Mouse (Mus musculus): ENCODE data around the gene Foxo3. TPM values are rescaled to one million over a fixed set of nuclear protein-coding genes. Genes with fewer than 3 reads are reported as not detected.

Gene Foxo3
- polyA plus RNA-seq, 1 experiment from 2014 or later = 14.5 TPM

- no peak for DNase-seq
- ATAC-seq (ENCODE audit: low read depth) = no peak
- 72% methylated on average over 5 of the region's 5 CpGs for WGBS (ENCODE audit: insufficient replicate concordance)
- peak overlapping the region; percentile 77 for H3K9ac ChIP-seq
- no peaks in the 10 kb centered on the region for H3K27me3 ChIP-seq
- H3K27ac ChIP-seq = peak overlapping the region; percentile 97
- H3K4me2 ChIP-seq = peak overlapping the region; percentile 64
- peaks cover 12% of the 10 kb centered on the region for H3K9me3 ChIP-seq (replicated peaks)
- H3K36me3 ChIP-seq = peaks cover 96% of the 10 kb centered on the region
- H3K4me1 ChIP-seq (replicated peaks) = peaks cover 98% of the 10 kb centered on the region
- H3K4me3 ChIP-seq (replicated peaks) = peak overlapping the region; percentile 34; the same call in 1 of the 2 replicates
Observed at GRCm38 (mm10) chr10:42264195-42264594, 12.4 kb downstream of the Foxo3 start.

GRCm38 (mm10) chr10:42263701-42264100 is 12.9 kb downstream of the Foxo3 start:
- peaks cover 96% of the 10 kb centered on the region for H3K36me3 ChIP-seq

GRCm38 (mm10) chr10:42262061-42262460 is 14.5 kb downstream of the Foxo3 start:
- Histone ChIP-seq H3K9ac (peak overlapping the region; percentile 77), H3K4me3 (replicated peaks) (no peak overlapping the region), H3K36me3 (peaks cover 96% of the 10 kb centered on the region), H3K4me1 (replicated peaks) (peaks cover 96% of the 10 kb centered on the region), H3K9me3 (replicated peaks) (peaks cover 8% of the 10 kb centered on the region), H3K27me3 (no peaks in the 10 kb centered on the region), H3K27ac (peak overlapping the region; percentile 97), H3K4me2 (peak overlapping the region; percentile 70)
- ATAC-seq (ENCODE audit: low read depth) (no peak), DNase-seq (no peak)
- WGBS (ENCODE audit: insufficient replicate concordance) = 83% methylated on average over 3 of the region's 3 CpGs

More at GRCm38 (mm10) chr10:42263701-42264100, 12.9 kb downstream of the Foxo3 start:
- WGBS (ENCODE audit: insufficient replicate concordance) = 79% methylated on average over 8 of the region's 8 CpGs
- Histone ChIP-seq H3K27ac (peak overlapping the region; percentile 97), H3K4me1 (replicated peaks) (peaks cover 98% of the 10 kb centered on the region), H3K9me3 (replicated peaks) (peaks cover 12% of the 10 kb centered on the region), H3K4me2 (peak overlapping the region; percentile 64), H3K4me3 (replicated peaks) (no peak overlapping the region), H3K9ac (peak overlapping the region; percentile 77), H3K27me3 (no peaks in the 10 kb centered on the region)
- ATAC-seq (ENCODE audit: low read depth) (no peak), DNase-seq (no peak)

GRCm38 (mm10) chr10:42261103-42261502 is 15.5 kb downstream of the Foxo3 start:
- peak overlapping the region; percentile 77 for H3K9ac ChIP-seq
- ATAC-seq (ENCODE audit: low read depth) (no peak), DNase-seq (no peak)
- peaks cover 96% of the 10 kb centered on the region for H3K4me1 ChIP-seq (replicated peaks)
- no peaks in the 10 kb centered on the region for H3K27me3 ChIP-seq
- peaks cover 96% of the 10 kb centered on the region for H3K36me3 ChIP-seq
- no peaks in the 10 kb centered on the region; the same call in 1 of the 2 replicates for H3K9me3 ChIP-seq (replicated peaks)
- peak overlapping the region; percentile 44 for H3K4me3 ChIP-seq (replicated peaks)
- peak overlapping the region; percentile 97 for H3K27ac ChIP-seq
- peak overlapping the region; percentile 70 for H3K4me2 ChIP-seq
- 84% methylated on average over 8 of the region's 8 CpGs for WGBS (ENCODE audit: insufficient replicate concordance)

- Histone ChIP-seq H3K27me3 (no peaks in the 10 kb centered on the region), H3K36me3 (peaks cover 96% of the 10 kb centered on the region), H3K27ac (peak overlapping the region; percentile 97), H3K4me2 (peak overlapping the region; percentile 70), H3K9me3 (replicated peaks) (no peaks in the 10 kb centered on the region), H3K4me1 (replicated peaks) (peaks cover 95% of the 10 kb centered on the region), H3K9ac (peak overlapping the region; percentile 77), H3K4me3 (replicated peaks) (peak overlapping the region; percentile 44)
- ATAC-seq (ENCODE audit: low read depth) = peak; percentile 90
- DNase-seq = peak; percentile 77
- 14% methylated on average over 8 of the region's 8 CpGs for WGBS (ENCODE audit: insufficient replicate concordance)
Observed at GRCm38 (mm10) chr10:42260523-42260922, 16.0 kb downstream of the Foxo3 start.

- peak overlapping the region; percentile 97 for H3K27ac ChIP-seq
- no peak for ATAC-seq (ENCODE audit: low read depth)
- H3K4me2 ChIP-seq = peak overlapping the region; percentile 70
- 71% methylated on average over 4 of the region's 4 CpGs for WGBS (ENCODE audit: insufficient replicate concordance)
- no peak for DNase-seq
- no peak overlapping the region for H3K4me3 ChIP-seq (replicated peaks)
- H3K9me3 ChIP-seq (replicated peaks) = no peaks in the 10 kb centered on the region
- H3K36me3 ChIP-seq = peaks cover 98% of the 10 kb centered on the region
- H3K4me1 ChIP-seq (replicated peaks) = peaks cover 97% of the 10 kb centered on the region
- H3K9ac ChIP-seq = peak overlapping the region; percentile 77
- H3K27me3 ChIP-seq = no peaks in the 10 kb centered on the region
Observed at GRCm38 (mm10) chr10:42259602-42260001, 17.0 kb downstream of the Foxo3 start.

- DNase-seq (no peak), ATAC-seq (ENCODE audit: low read depth) (no peak)
- no peaks in the 10 kb centered on the region for H3K9me3 ChIP-seq (replicated peaks)
- 82% methylated on average over 7 of the region's 7 CpGs for WGBS (ENCODE audit: insufficient replicate concordance)
- H3K27ac ChIP-seq = peak overlapping the region; percentile 97
- peaks cover 98% of the 10 kb centered on the region for H3K36me3 ChIP-seq
- peaks cover 97% of the 10 kb centered on the region for H3K4me1 ChIP-seq (replicated peaks)
- no peaks in the 10 kb centered on the region for H3K27me3 ChIP-seq
- peak overlapping the region; percentile 77 for H3K9ac ChIP-seq
- no peak overlapping the region for H3K4me2 ChIP-seq
- no peak overlapping the region for H3K4me3 ChIP-seq (replicated peaks)
Observed at GRCm38 (mm10) chr10:42257985-42258384, 18.6 kb downstream of the Foxo3 start.

GRCm38 (mm10) chr10:42254788-42255187 is 21.8 kb downstream of the Foxo3 start:
- H3K4me3 ChIP-seq (replicated peaks) = no peak overlapping the region
- H3K4me2 ChIP-seq = no peak overlapping the region
- peaks cover 93% of the 10 kb centered on the region for H3K36me3 ChIP-seq
- no peaks in the 10 kb centered on the region for H3K9me3 ChIP-seq (replicated peaks)
- WGBS (ENCODE audit: insufficient replicate concordance) = 91% methylated on average over 5 of the region's 5 CpGs
- ATAC-seq (ENCODE audit: low read depth) = no peak
- H3K27me3 ChIP-seq = no peaks in the 10 kb centered on the region
- peak overlapping the region; percentile 28; the same call in 1 of the 2 replicates for H3K9ac ChIP-seq
- H3K27ac ChIP-seq = peak overlapping the region; percentile 65
- no peak for DNase-seq
- peaks cover 96% of the 10 kb centered on the region for H3K4me1 ChIP-seq (replicated peaks)

- Histone ChIP-seq H3K4me2 (peak overlapping the region; percentile 3; the same call in 1 of the 2 replicates), H3K4me3 (replicated peaks) (no peak overlapping the region), H3K9me3 (replicated peaks) (no peaks in the 10 kb centered on the region), H3K36me3 (peaks cover 74% of the 10 kb centered on the region), H3K9ac (peak overlapping the region; percentile 76; the same call in 1 of the 2 replicates), H3K4me1 (replicated peaks) (peaks cover 98% of the 10 kb centered on the region), H3K27me3 (no peaks in the 10 kb centered on the region), H3K27ac (peak overlapping the region; percentile 99)
- no peak for ATAC-seq (ENCODE audit: low read depth)
- 70% methylated on average over 8 of the region's 8 CpGs for WGBS (ENCODE audit: insufficient replicate concordance)
- DNase-seq = no peak
Observed at GRCm38 (mm10) chr10:42251749-42252323, 24.7 kb downstream of the Foxo3 start.

- Histone ChIP-seq H3K36me3 (peaks cover 72% of the 10 kb centered on the region), H3K27me3 (no peaks in the 10 kb centered on the region), H3K4me1 (replicated peaks) (peaks cover 98% of the 10 kb centered on the region), H3K9me3 (replicated peaks) (no peaks in the 10 kb centered on the region), H3K4me3 (replicated peaks) (no peak overlapping the region), H3K4me2 (peak overlapping the region; percentile 61), H3K9ac (peak overlapping the region; percentile 76; the same call in 1 of the 2 replicates), H3K27ac (peak overlapping the region; percentile 99)
- WGBS (ENCODE audit: insufficient replicate concordance) = 69% methylated on average over 7 of the region's 7 CpGs
- ATAC-seq (ENCODE audit: low read depth) = no peak
- no peak for DNase-seq
Observed at GRCm38 (mm10) chr10:42251203-42251602, 25.4 kb downstream of the Foxo3 start.

- Histone ChIP-seq H3K4me3 (replicated peaks) (0 out of 2 replicates have a peak overlapping the region, but pooled peaks have one; percentile 39), H3K4me1 (replicated peaks) (peaks cover 99% of the 10 kb centered on the region), H3K9ac (peak overlapping the region; percentile 76), H3K27ac (peak overlapping the region; percentile 99), H3K27me3 (no peaks in the 10 kb centered on the region), H3K4me2 (peak overlapping the region; percentile 61), H3K9me3 (replicated peaks) (no peaks in the 10 kb centered on the region), H3K36me3 (peaks cover 68% of the 10 kb centered on the region)
- DNase-seq (no peak), ATAC-seq (ENCODE audit: low read depth) (no peak)
- WGBS (ENCODE audit: insufficient replicate concordance) = 47% methylated on average over 2 of the region's 2 CpGs
Observed at GRCm38 (mm10) chr10:42249965-42250364, 26.6 kb downstream of the Foxo3 start.

- 43% methylated on average over 5 of the region's 5 CpGs for WGBS (ENCODE audit: insufficient replicate concordance)
- Histone ChIP-seq H3K4me1 (replicated peaks) (peaks cover 99% of the 10 kb centered on the region), H3K4me2 (peak overlapping the region; percentile 61), H3K27ac (peak overlapping the region; percentile 99), H3K27me3 (no peaks in the 10 kb centered on the region), H3K9me3 (replicated peaks) (no peaks in the 10 kb centered on the region), H3K36me3 (peaks cover 58% of the 10 kb centered on the region), H3K9ac (peak overlapping the region; percentile 76), H3K4me3 (replicated peaks) (peak overlapping the region; percentile 39)
- ATAC-seq (ENCODE audit: low read depth) (no peak), DNase-seq (no peak)
Observed at GRCm38 (mm10) chr10:42248644-42249043, 27.9 kb downstream of the Foxo3 start.

Data from liver, embryonic 13.5 days (tissue).